Mouse (Mus musculus): ENCODE data around the gene Plb1.

GRCm38 (mm10) chr5:32245385-32245784, 12.9 kb downstream of the Plb1 start:
- TF ChIP-seq POLR2A (IDR thresholded peaks at IDR 0.05; ENCODE audit: low read depth, low read length) (no peak), CTCF (IDR thresholded peaks at IDR 0.05; ENCODE audit: extremely low read depth, insufficient read length, insufficient replicate concordance, low read depth, low read length) (no peak)

Data from small intestine, adult 2 months (tissue).